In genomic region chr1:155560021-155560420, GRCm38 (mm10) we compare ENCODE assay signal across 10 mouse cellular contexts. TPM values are rescaled to one million over a fixed set of nuclear protein-coding genes. Genes with fewer than 3 reads are reported as not detected.
DNase-seq lines count a peak whose midpoint lies in the region; ATAC-seq and TF ChIP-seq lines count a peak whose summit lies in the region.
"Had no signal": no experiment of that assay in that cellular context is flagged by ENCODE, and none has a peak within 500 bp of the region (broad histone marks: within the 10 kb centered on the region; RNA-seq: fewer than 3 reads in every experiment).

No protein-coding gene starts in this region.

- H3K27me3 ChIP-seq in intestine, embryonic 15.5 days (replicated peaks), result no peaks in the 10 kb centered on the region
- no peaks in the 10 kb centered on the region for H3K27me3 ChIP-seq in intestine, embryonic 16.5 days (replicated peaks; ENCODE audit: control insufficient read depth, insufficient read depth, low read length)
- H3K27me3 ChIP-seq in G1E (ENCODE audit: insufficient read depth, low read length), result no peaks in the 10 kb centered on the region
- H3K27me3 ChIP-seq in forebrain, embryonic 14.5 days (replicated peaks; ENCODE audit: control insufficient read depth, insufficient read depth, low read length), result no peaks in the 10 kb centered on the region
- H3K27me3 ChIP-seq in liver, embryonic 14.5 days (ENCODE audit: control insufficient read depth, insufficient read depth, low read length), result no peaks in the 10 kb centered on the region

- H3K4me3 ChIP-seq in intestine, embryonic 15.5 days (replicated peaks), result no peak overlapping the region
- H3K4me3 ChIP-seq in intestine, embryonic 16.5 days (ENCODE audit: low read length), result no peak overlapping the region
- H3K4me3 ChIP-seq in G1E (ENCODE audit: low read depth, low read length), result peak overlapping the region; percentile 62
- H3K4me3 ChIP-seq in forebrain, embryonic 14.5 days (ENCODE audit: low read depth, low read length), result no peak overlapping the region
- H3K4me3 ChIP-seq in liver, embryonic 14.5 days (ENCODE audit: insufficient read depth in 1 of 2, low read depth in 2 of 2, low read length in 2 of 2), result peak overlapping the region; percentile 25 to 75; a peak in 3 of 4 replicates

- H3K4me1 ChIP-seq in intestine, embryonic 15.5 days (replicated peaks), result peaks cover 6% of the 10 kb centered on the region; the same call in 1 of the 2 replicates
- H3K4me1 ChIP-seq in intestine, embryonic 16.5 days (ENCODE audit: control insufficient read depth, insufficient read depth, low read length), result peaks cover 3% of the 10 kb centered on the region; the same call in 1 of the 2 replicates
- peaks cover 46% of the 10 kb centered on the region for H3K4me1 ChIP-seq in G1E (ENCODE audit: insufficient read depth, low read depth, low read length)
- H3K4me1 ChIP-seq in forebrain, embryonic 14.5 days (ENCODE audit: control insufficient read depth, insufficient read depth, low read length), result peaks cover 8% of the 10 kb centered on the region
- peaks cover 13 to 25% of the 10 kb centered on the region in 2 experiments for H3K4me1 ChIP-seq in liver, embryonic 14.5 days (replicated peaks; ENCODE audit: control insufficient read depth in 2 of 2, insufficient read depth in 2 of 2, low read length in 1 of 2)

- H3K27ac ChIP-seq in intestine, embryonic 15.5 days, result no peak overlapping the region
- no peak overlapping the region for H3K27ac ChIP-seq in intestine, embryonic 16.5 days (ENCODE audit: low read length)
- no peak overlapping the region for H3K27ac ChIP-seq in forebrain, embryonic 14.5 days (ENCODE audit: low read depth, low read length)
- H3K27ac ChIP-seq in liver, embryonic 14.5 days, result no peak overlapping the region
- H3K27ac ChIP-seq: kidney, postnatal 0 days had no signal

- WGBS in intestine, embryonic 15.5 days, result 86% methylated on average over 4 of the region's 4 CpGs
- 85% methylated on average over 4 of the region's 4 CpGs for WGBS in intestine, embryonic 16.5 days
- 86% methylated on average over 4 of the region's 4 CpGs for WGBS in forebrain, embryonic 14.5 days
- 54% methylated on average over 4 of the region's 4 CpGs for WGBS in liver, embryonic 14.5 days (ENCODE audit: insufficient replicate concordance)

- TF ChIP-seq CTCF in G1E (IDR thresholded peaks at IDR 0.05; ENCODE audit: low read depth, low read length), result no peak
- no peak for TF ChIP-seq CTCF in liver, embryonic 14.5 days (IDR thresholded peaks at IDR 0.05; ENCODE audit: low read depth)

- H3K9ac ChIP-seq in intestine, embryonic 15.5 days, result no peak overlapping the region
- H3K9ac ChIP-seq in intestine, embryonic 16.5 days (ENCODE audit: low read depth, low read length), result no peak overlapping the region
- no peak overlapping the region for H3K9ac ChIP-seq in forebrain, embryonic 14.5 days (ENCODE audit: low read length)
- peak overlapping the region; percentile 13; the same call in 1 of the 2 replicates for H3K9ac ChIP-seq in liver, embryonic 14.5 days (replicated peaks)

- H3K4me2 ChIP-seq in intestine, embryonic 15.5 days (replicated peaks), result peak overlapping the region; percentile 22; the same call in 1 of the 2 replicates
- no peak overlapping the region for H3K4me2 ChIP-seq in intestine, embryonic 16.5 days (ENCODE audit: low read depth, low read length)
- peak overlapping the region; percentile 32 for H3K4me2 ChIP-seq in forebrain, embryonic 14.5 days (ENCODE audit: low read length)
- H3K4me2 ChIP-seq in liver, embryonic 14.5 days (ENCODE audit: low read depth), result peak overlapping the region; percentile 80

- DNase-seq in G1E (ENCODE audit: low spot score), result no peak
- no peak for DNase-seq in forebrain, embryonic 14.5 days (ENCODE audit: low spot score)
- no peak for DNase-seq in liver, embryonic 14.5 days (ENCODE audit: low read depth in 3 of 3, low spot score in 3 of 3)
- DNase-seq in natural killer cell, adult 2 months (ENCODE audit: low spot score in 2 of 2), result no peak
- DNase-seq in adrenal gland, postnatal 36 days, result no peak
- no peak for DNase-seq in kidney, postnatal 36 days
- DNase-seq: thymus, adult 18-20 months had no signal

- no peak for ATAC-seq in intestine, embryonic 15.5 days
- no peak for ATAC-seq in intestine, embryonic 16.5 days
- ATAC-seq in G1E (ENCODE audit: extremely low read depth, insufficient number of reproducible peaks, low FRiP score, poor library complexity, severe bottlenecking), result no peak
- ATAC-seq in forebrain, embryonic 14.5 days, result no peak
- ATAC-seq in liver, embryonic 14.5 days (ENCODE audit: insufficient read depth), result no peak

- TF ChIP-seq EP300 in liver, embryonic 14.5 days (IDR thresholded peaks at IDR 0.05; ENCODE audit: low read depth), result no peak

- no peaks in the 10 kb centered on the region for H3K36me3 ChIP-seq in intestine, embryonic 15.5 days
- no peaks in the 10 kb centered on the region for H3K36me3 ChIP-seq in intestine, embryonic 16.5 days (ENCODE audit: control insufficient read depth, insufficient read depth, low read length)
- H3K36me3 ChIP-seq in G1E (replicated peaks), result peaks cover 31% of the 10 kb centered on the region
- no peaks in the 10 kb centered on the region; the same call in 1 of the 2 replicates for H3K36me3 ChIP-seq in forebrain, embryonic 14.5 days (ENCODE audit: control insufficient read depth, insufficient read depth, low read length)
- H3K36me3 ChIP-seq in liver, embryonic 14.5 days (replicated peaks; ENCODE audit: control insufficient read depth, insufficient read depth, low read depth), result no peaks in the 10 kb centered on the region; the same call in none of the 2 replicates

- H3K9me3 ChIP-seq in intestine, embryonic 15.5 days, result no peaks in the 10 kb centered on the region
- H3K9me3 ChIP-seq in intestine, embryonic 16.5 days (ENCODE audit: control insufficient read depth, low read length), result no peaks in the 10 kb centered on the region
- no peaks in the 10 kb centered on the region for H3K9me3 ChIP-seq in G1E (replicated peaks)
- H3K9me3 ChIP-seq in forebrain, embryonic 14.5 days (replicated peaks; ENCODE audit: control insufficient read depth, low read length), result no peaks in the 10 kb centered on the region
- H3K9me3 ChIP-seq in liver, embryonic 14.5 days (ENCODE audit: control insufficient read depth, low read length), result no peaks in the 10 kb centered on the region

RNA-seq across cellular contexts. Expression of gene Acbd6, which starts 2.1 kb away (rescaled TPM):
- 64.8 and 71.5 TPM in 2 replicates for polyA plus RNA-seq in intestine, embryonic 15.5 days (2015; fragmentation: Nextera tagmentation; extraction: Ambion mirVana)
- 48.2 and 49.1 TPM in 2 replicates for polyA plus RNA-seq in intestine, embryonic 16.5 days (2015; fragmentation: Nextera tagmentation; extraction: Ambion mirVana)
- total RNA-seq in G1E (2014; fragmentation: Nextera tagmentation), result 74.8 and 86.7 TPM in 2 replicates
- total RNA-seq in G1E (2017), result 47.0 and 74.8 TPM in 2 replicates
- 445 and 569 TPM in 2 replicates for polyA plus RNA-seq in G1E (2012)
- polyA plus RNA-seq in forebrain, embryonic 14.5 days (2014; fragmentation: Nextera tagmentation; extraction: Ambion mirVana), result 91.4 and 92.8 TPM in 2 replicates
- 32.4 and 36.6 TPM in 2 replicates for polyA plus RNA-seq in liver, embryonic 14.5 days (2012; rRNA removed)
- polyA plus RNA-seq in liver, embryonic 14.5 days (2014; fragmentation: Nextera tagmentation; extraction: Ambion mirVana), result 40.0 and 48.8 TPM in 2 replicates
- 10 to 100 TPM; 67.2 to 75.2 TPM for total RNA-seq in adrenal gland, postnatal 36 days (2021)

Comparison
In these comparisons a context has a peak if more than half of its experiments do, and no peak if none do; other contexts are left out.
1. H3K4me3 ChIP-seq: peak in G1E (single experiment) and liver, embryonic 14.5 days (2 of 2); none in intestine, embryonic 15.5 days (single experiment), intestine, embryonic 16.5 days (single experiment) and forebrain, embryonic 14.5 days (single experiment).